Mouse (Mus musculus): ENCODE data around the gene Plekho2. TPM values are rescaled to one million over a fixed set of nuclear protein-coding genes. Genes with fewer than 3 reads are reported as not detected.

The Plekho2 gene
- polyA plus RNA-seq, 1 experiment from 2014 or later: 18.6 TPM

- no peak for ATAC-seq (ENCODE audit: insufficient number of reproducible peaks, low FRiP score, low TSS enrichment, low read depth)
- no peak overlapping the region for H3K4me3 ChIP-seq
Observed at GRCm38 (mm10) chr9:65514851-65515261, 65.0 kb downstream of the Plekho2 start.

GRCm38 (mm10) chr9:65514431-65514830 lies 65.4 kb downstream of the Plekho2 start:
- Histone ChIP-seq H3K4me1 (no peaks in the 10 kb centered on the region), H3K4me2 (no peak overlapping the region), H3K36me3 (no peaks in the 10 kb centered on the region), H3K27ac (no peak overlapping the region), H3K9ac (no peak overlapping the region), H3K4me3 (no peak overlapping the region), H3K27me3 (no peaks in the 10 kb centered on the region), H3K9me3 (no peaks in the 10 kb centered on the region)
- 0 out of 2 replicates have a peak, but pooled peaks have one; percentile 44 for ATAC-seq (ENCODE audit: insufficient number of reproducible peaks, low FRiP score, low TSS enrichment, low read depth)
- 76% methylated on average over 8 of the region's 8 CpGs for WGBS

More at GRCm38 (mm10) chr9:65514851-65515261, 65.0 kb downstream of the Plekho2 start:
- Histone ChIP-seq H3K9ac (no peak overlapping the region), H3K36me3 (no peaks in the 10 kb centered on the region), H3K27me3 (no peaks in the 10 kb centered on the region), H3K27ac (no peak overlapping the region), H3K4me2 (no peak overlapping the region), H3K4me1 (peaks cover 1% of the 10 kb centered on the region), H3K9me3 (no peaks in the 10 kb centered on the region)
- 47% methylated on average over 3 of the region's 3 CpGs for WGBS

- H3K4me1 ChIP-seq: no peaks in the 10 kb centered on the region; the same call in 1 of the 2 replicates
- H3K27ac ChIP-seq: no peak overlapping the region
- no peaks in the 10 kb centered on the region for H3K36me3 ChIP-seq
- H3K4me2 ChIP-seq: no peak overlapping the region
- no peak overlapping the region for H3K4me3 ChIP-seq
- H3K9me3 ChIP-seq: no peaks in the 10 kb centered on the region
- H3K9ac ChIP-seq: no peak overlapping the region
- H3K27me3 ChIP-seq: no peaks in the 10 kb centered on the region
- 82% methylated on average over 3 of the region's 3 CpGs for WGBS
- ATAC-seq (ENCODE audit: insufficient number of reproducible peaks, low FRiP score, low TSS enrichment, low read depth): no peak
Observed at GRCm38 (mm10) chr9:65512520-65512919, 67.3 kb downstream of the Plekho2 start.

- Histone ChIP-seq H3K9ac (no peak overlapping the region), H3K27me3 (no peaks in the 10 kb centered on the region), H3K9me3 (no peaks in the 10 kb centered on the region), H3K27ac (no peak overlapping the region), H3K4me3 (no peak overlapping the region), H3K36me3 (no peaks in the 10 kb centered on the region), H3K4me1 (no peaks in the 10 kb centered on the region; the same call in 1 of the 2 replicates), H3K4me2 (no peak overlapping the region)
- 38% methylated on average over 7 of the region's 7 CpGs for WGBS
- no peak for ATAC-seq (ENCODE audit: insufficient number of reproducible peaks, low FRiP score, low TSS enrichment, low read depth)
Observed at GRCm38 (mm10) chr9:65508449-65508848, 71.4 kb downstream of the Plekho2 start.

GRCm38 (mm10) chr9:65502721-65503505 lies 76.9 kb downstream of the Plekho2 start:
- H3K9ac ChIP-seq: no peak overlapping the region
- H3K4me3 ChIP-seq: no peak overlapping the region
- H3K27ac ChIP-seq: no peak overlapping the region
- no peaks in the 10 kb centered on the region; the same call in 1 of the 2 replicates for H3K4me1 ChIP-seq
- no peak overlapping the region for H3K4me2 ChIP-seq
- no peaks in the 10 kb centered on the region for H3K27me3 ChIP-seq
- H3K9me3 ChIP-seq: no peaks in the 10 kb centered on the region
- WGBS: 79% methylated on average over 21 of the region's 21 CpGs
- no peaks in the 10 kb centered on the region for H3K36me3 ChIP-seq
- no peak for ATAC-seq (ENCODE audit: insufficient number of reproducible peaks, low FRiP score, low TSS enrichment, low read depth)

Other genes starting within 250 kb of the Plekho2 start
- 7.7 and 10.1 TPM in 2 replicates for gene Pdcd7, start 233.9 kb downstream of the Plekho2 start, polyA plus RNA-seq (2015; fragmentation: Nextera tagmentation; extraction: Ambion mirVana)
- 0.14 and 0.16 TPM in 2 replicates for gene Ubap1l, start 219.0 kb downstream of the Plekho2 start, polyA plus RNA-seq (2015; fragmentation: Nextera tagmentation; extraction: Ambion mirVana)
- 1.9 TPM in 2 replicates for gene Kbtbd13, start 188.4 kb downstream of the Plekho2 start, polyA plus RNA-seq (2015; fragmentation: Nextera tagmentation; extraction: Ambion mirVana)
- gene Rasl12, start 181.5 kb downstream of the Plekho2 start, polyA plus RNA-seq (2015; fragmentation: Nextera tagmentation; extraction: Ambion mirVana): 8.9 and 9.7 TPM in 2 replicates
- not detected in 2 replicates for gene Slc51b, start 157.1 kb downstream of the Plekho2 start, polyA plus RNA-seq (2015; fragmentation: Nextera tagmentation; extraction: Ambion mirVana)
- gene Mtfmt, start 144.3 kb downstream of the Plekho2 start, polyA plus RNA-seq (2015; fragmentation: Nextera tagmentation; extraction: Ambion mirVana): 19.8 and 21.0 TPM in 2 replicates
- 123 and 165 TPM in 2 replicates for gene Spg21, start 119.1 kb downstream of the Plekho2 start, polyA plus RNA-seq (2015; fragmentation: Nextera tagmentation; extraction: Ambion mirVana)
- 0.35 and 0.76 TPM in 2 replicates for gene Ankdd1a, start 59.8 kb downstream of the Plekho2 start, polyA plus RNA-seq (2015; fragmentation: Nextera tagmentation; extraction: Ambion mirVana)
- 8.9 and 9.6 TPM in 2 replicates for gene Pif1, start 7.1 kb upstream of the Plekho2 start, polyA plus RNA-seq (2015; fragmentation: Nextera tagmentation; extraction: Ambion mirVana)
- gene Rbpms2, start 49.6 kb upstream of the Plekho2 start, polyA plus RNA-seq (2015; fragmentation: Nextera tagmentation; extraction: Ambion mirVana): 7.9 and 9.5 TPM in 2 replicates
- 315 and 328 TPM in 2 replicates for gene Oaz2, start 88.0 kb upstream of the Plekho2 start, polyA plus RNA-seq (2015; fragmentation: Nextera tagmentation; extraction: Ambion mirVana)
- 5.7 and 6.9 TPM in 2 replicates for gene Zfp609, start 247.5 kb upstream of the Plekho2 start, polyA plus RNA-seq (2015; fragmentation: Nextera tagmentation; extraction: Ambion mirVana)